Mouse (Mus musculus) kidney, adult 2 months (tissue): ENCODE measurements around the gene Tbcb. TPM values are rescaled to one million over a fixed set of nuclear protein-coding genes. Genes with fewer than 3 reads are reported as not detected.
"Not testable (repeated sequence)": the region's sequence is repeated elsewhere in the genome, so short reads cannot be mapped to it uniquely, and the experiment has no call there.

Experiments
- DNase-seq: peaks from one replicate; pipeline ENCODE4 v3.0.0; 2021
- H3K27ac ChIP-seq: fragments of 200-500 bp; 2 replicates; pipeline ENCODE4 v1.5.1; 2012; ENCODE audit warnings: low read depth, low read length, control low read depth, inconsistent platforms; ENCODE audit not compliant: insufficient read depth
- H3K27me3 ChIP-seq: fragments of 200-500 bp; replicated peaks from 2 replicates; pipeline ENCODE4 v1.6.1; 2012; ENCODE audit warnings: mild to moderate bottlenecking, moderate library complexity, low read length, inconsistent platforms; ENCODE audit not compliant: control insufficient read depth, insufficient read depth
- H3K36me3 ChIP-seq: fragments of 200-500 bp; 2 replicates; pipeline ENCODE4 v1.6.1; 2012; ENCODE audit warnings: mild to moderate bottlenecking, moderate library complexity, low read length, inconsistent platforms; ENCODE audit not compliant: control insufficient read depth, insufficient read depth
- H3K4me1 ChIP-seq: fragments of 200-500 bp; 2 replicates; pipeline ENCODE4 v1.6.1; 2011; ENCODE audit warnings: low read length; ENCODE audit not compliant: control insufficient read depth, insufficient read depth
- H3K4me3 ChIP-seq: fragments of 200-500 bp; 2 replicates; pipeline ENCODE4 v1.5.1; 2011; ENCODE audit warnings: mild to moderate bottlenecking, low read depth, low read length, control low read depth; ENCODE audit not compliant: insufficient read depth
- CTCF ChIP-seq: fragments of 200-500 bp; conservative IDR thresholded peaks from 2 replicates; pipeline ENCODE4 v1.5.1; 2011; ENCODE audit warnings: low read depth, mild to moderate bottlenecking, control low read depth, low read length, moderate library complexity, mixed read lengths; ENCODE audit not compliant: insufficient read depth, insufficient read length
- POLR2A ChIP-seq: fragments of 200-500 bp; IDR thresholded peaks from one replicate; pipeline ENCODE4 v1.6.1; 2011; ENCODE audit warnings: low read depth, low read length, control low read depth
- WGBS: fragments of 180-500 bp; shearing (Covaris S2); methylation state at CpG from one replicate; pipeline ENCODE4 v1.1.7; 2018; 5-methylcytosine and 5-hydroxymethylcytosine counted together
- polyA plus RNA-seq: library from polyadenylated mRNA; depleted of rRNA; stranded (reverse); fragments of >200 nt; gene quantifications from 2 replicates; pipeline ENCODE4 v1.2.3, GENCODE M21; 2012

Gene Tbcb
- polyA plus RNA-seq, 1 experiment: 72.2 TPM

- no peak overlapping the region for H3K27ac ChIP-seq
- no peaks in the 10 kb centered on the region for H3K36me3 ChIP-seq
- no peak for DNase-seq
- TF ChIP-seq CTCF: no peak
- TF ChIP-seq POLR2A: no peak
- no peaks in the 10 kb centered on the region for H3K4me1 ChIP-seq
- WGBS: 90% methylated on average over 4 of the region's 4 CpGs
- no peak overlapping the region for H3K4me3 ChIP-seq
- H3K27me3 ChIP-seq: no peaks in the 10 kb centered on the region
These were observed 37.6 kb upstream of the Tbcb start for GRCm38 (mm10) chr7:30269641-30270040.

GRCm38 (mm10) chr7:30266780-30267179, 34.7 kb upstream of the Tbcb start:
- H3K27me3 ChIP-seq: no peaks in the 10 kb centered on the region

GRCm38 (mm10) chr7:30265935-30266334, 33.9 kb upstream of the Tbcb start:
- TF ChIP-seq CTCF (no peak), POLR2A (no peak)
- no peak overlapping the region for H3K27ac ChIP-seq
- H3K27me3 ChIP-seq: no peaks in the 10 kb centered on the region
- H3K36me3 ChIP-seq: no peaks in the 10 kb centered on the region
- WGBS: 90% methylated on average over 7 of the region's 7 CpGs
- no peak for DNase-seq
- no peaks in the 10 kb centered on the region for H3K4me1 ChIP-seq
- H3K4me3 ChIP-seq: no peak overlapping the region

More at GRCm38 (mm10) chr7:30266780-30267179, 34.7 kb upstream of the Tbcb start:
- WGBS: 95% methylated on average over 3 of the region's 3 CpGs
- Histone ChIP-seq H3K36me3 (no peaks in the 10 kb centered on the region), H3K27ac (no peak overlapping the region), H3K4me1 (no peaks in the 10 kb centered on the region), H3K4me3 (no peak overlapping the region)
- TF ChIP-seq CTCF: no peak
- no peak for TF ChIP-seq POLR2A
- DNase-seq: no peak

GRCm38 (mm10) chr7:30265531-30265930, 33.5 kb upstream of the Tbcb start:
- no peaks in the 10 kb centered on the region for H3K27me3 ChIP-seq
- H3K36me3 ChIP-seq: no peaks in the 10 kb centered on the region
- H3K27ac ChIP-seq: no peak overlapping the region
- 92% methylated on average over 5 of the region's 5 CpGs for WGBS
- H3K4me3 ChIP-seq: no peak overlapping the region
- no peaks in the 10 kb centered on the region for H3K4me1 ChIP-seq
- DNase-seq: no peak
- no peak for TF ChIP-seq POLR2A
- TF ChIP-seq CTCF: no peak

GRCm38 (mm10) chr7:30265041-30265440, 33.0 kb upstream of the Tbcb start:
- WGBS: 65% methylated on average over 2 of the region's 2 CpGs
- Histone ChIP-seq H3K4me3 (no peak overlapping the region), H3K36me3 (no peaks in the 10 kb centered on the region), H3K4me1 (no peaks in the 10 kb centered on the region), H3K27ac (no peak overlapping the region), H3K27me3 (no peaks in the 10 kb centered on the region)
- no peak for DNase-seq
- no peak for TF ChIP-seq POLR2A
- TF ChIP-seq CTCF: no peak

- peak; percentile 82 for DNase-seq
- Histone ChIP-seq H3K4me1 (peaks cover 7% of the 10 kb centered on the region; the same call in 1 of the 2 replicates), H3K36me3 (no peaks in the 10 kb centered on the region), H3K4me3 (no peak overlapping the region), H3K27ac (no peak overlapping the region), H3K27me3 (no peaks in the 10 kb centered on the region)
- 60% methylated on average over 12 of the region's 12 CpGs for WGBS
- TF ChIP-seq POLR2A: no peak
- TF ChIP-seq CTCF: no peak
These were observed 20.2 kb upstream of the Tbcb start for GRCm38 (mm10) chr7:30251956-30252954.

- 90% methylated on average over 3 of the region's 3 CpGs for WGBS
These were observed 5.3 kb upstream of the Tbcb start for GRCm38 (mm10) chr7:30237374-30237773.

More at GRCm38 (mm10) chr7:30237374-30237773, 5.3 kb upstream of the Tbcb start:
- not testable (repeated sequence) for H3K36me3 ChIP-seq, H3K27ac ChIP-seq, H3K4me3 ChIP-seq, DNase-seq, H3K27me3 ChIP-seq
- H3K4me1 ChIP-seq: peaks cover 11% of the 10 kb centered on the region; the same call in 1 of the 2 replicates
